Mouse (Mus musculus): ENCODE measurements around the gene Cep162.

- TF ChIP-seq EP300 (IDR thresholded peaks at IDR 0.05; ENCODE audit: low read length) (no peak), POLR2A (IDR thresholded peaks at IDR 0.05; ENCODE audit: low read depth, low read length) (no peak), ZKSCAN1 (IDR thresholded peaks at IDR 0.05; ENCODE audit: borderline replicate concordance, low read depth, low read length) (no peak), MEF2A (IDR thresholded peaks at IDR 0.05; ENCODE audit: borderline replicate concordance, low read depth, low read length) (no peak), USF1 (IDR thresholded peaks at IDR 0.05; ENCODE audit: low read depth, low read length) (no peak), JUN (IDR thresholded peaks at IDR 0.05; ENCODE audit: insufficient read depth, low read depth, low read length) (no peak), KAT2A (IDR thresholded peaks at IDR 0.05; ENCODE audit: insufficient replicate concordance, low read length) (no peak), MAFK (IDR thresholded peaks at IDR 0.05; ENCODE audit: insufficient replicate concordance, low read length) (no peak)
Measured at GRCm38 (mm10) chr9:87210830-87211339, 44.5 kb downstream of the Cep162 start.
